Mouse (Mus musculus): Measurements from ENCODE around the gene Bcl11b. TPM values are rescaled to one million over a fixed set of nuclear protein-coding genes. Genes with fewer than 3 reads are reported as not detected.
A peak's percentile ranks its signal among the peaks of the same experiment; 100 is the strongest.

Gene Bcl11b
- polyA plus RNA-seq, 1 experiment from 2014 or later: 28.8 TPM

DNA sequence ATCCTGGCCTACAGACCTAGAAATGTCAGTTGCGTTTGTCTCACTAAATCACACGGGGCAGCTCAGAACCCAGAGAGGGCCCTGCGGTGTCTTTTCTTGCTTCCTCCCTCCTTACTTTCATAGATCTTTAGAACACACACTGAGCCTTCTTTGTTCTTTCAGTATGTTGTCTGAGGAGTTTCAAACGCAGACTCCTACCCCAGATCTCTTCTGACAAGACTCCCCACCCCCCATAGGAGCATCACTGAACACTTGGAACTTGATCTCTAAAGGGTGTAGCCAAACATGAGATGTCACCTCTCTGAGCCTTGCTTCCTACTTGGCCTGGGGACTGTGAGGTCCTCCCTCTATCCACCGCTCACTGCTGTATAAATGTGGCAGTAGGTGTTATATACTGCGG is 82.2 kb downstream of the Bcl11b start:
- Histone ChIP-seq H3K9me3 (replicated peaks) (0 out of 2 replicates have a peak, but pooled peaks cover 8% of the 10 kb centered on the region), H3K4me2 (replicated peaks) (no peak overlapping the region), H3K27me3 (no peaks in the 10 kb centered on the region), H3K36me3 (peaks cover 15% of the 10 kb centered on the region), H3K27ac (replicated peaks) (peak overlapping the region; percentile 63; the same call in 1 of the 2 replicates), H3K4me3 (replicated peaks) (no peak overlapping the region), H3K4me1 (peaks cover 62% of the 10 kb centered on the region), H3K9ac (no peak overlapping the region)
- no peak for ATAC-seq (ENCODE audit: insufficient number of reproducible peaks, low FRiP score, low TSS enrichment, low read depth)
- WGBS: 61% methylated on average over 6 of the region's 6 CpGs

DNA sequence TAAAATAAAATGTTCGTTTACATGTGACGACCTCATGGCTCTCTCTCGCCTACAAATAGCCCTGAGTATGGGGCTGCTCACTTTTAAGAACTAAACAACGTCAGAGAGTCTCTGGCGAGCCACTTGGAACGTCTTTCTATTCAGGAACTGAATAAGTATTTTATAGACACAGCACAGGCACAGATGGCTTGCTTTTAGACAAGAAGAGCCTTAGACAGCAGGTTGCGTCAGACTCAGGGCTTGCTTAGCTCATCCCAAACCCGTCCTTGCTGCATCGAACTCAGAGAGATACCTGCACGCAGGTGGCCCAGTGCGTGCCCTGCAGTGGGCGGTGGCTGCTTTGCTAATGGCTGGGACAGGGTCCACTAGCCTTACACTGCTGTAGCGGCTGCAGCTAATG is 82.7 kb downstream of the Bcl11b start:
- WGBS: 59% methylated on average over 13 of the region's 13 CpGs
- peaks cover 20% of the 10 kb centered on the region for H3K36me3 ChIP-seq
- H3K9me3 ChIP-seq (replicated peaks): 0 out of 2 replicates have a peak, but pooled peaks cover 12% of the 10 kb centered on the region
- no peak overlapping the region for H3K9ac ChIP-seq
- H3K4me2 ChIP-seq (replicated peaks): no peak overlapping the region
- H3K4me3 ChIP-seq (replicated peaks): no peak overlapping the region
- peaks cover 62% of the 10 kb centered on the region for H3K4me1 ChIP-seq
- peak overlapping the region; percentile 63; the same call in 1 of the 2 replicates for H3K27ac ChIP-seq (replicated peaks)
- no peak for ATAC-seq (ENCODE audit: insufficient number of reproducible peaks, low FRiP score, low TSS enrichment, low read depth)
- H3K27me3 ChIP-seq: no peaks in the 10 kb centered on the region

DNA sequence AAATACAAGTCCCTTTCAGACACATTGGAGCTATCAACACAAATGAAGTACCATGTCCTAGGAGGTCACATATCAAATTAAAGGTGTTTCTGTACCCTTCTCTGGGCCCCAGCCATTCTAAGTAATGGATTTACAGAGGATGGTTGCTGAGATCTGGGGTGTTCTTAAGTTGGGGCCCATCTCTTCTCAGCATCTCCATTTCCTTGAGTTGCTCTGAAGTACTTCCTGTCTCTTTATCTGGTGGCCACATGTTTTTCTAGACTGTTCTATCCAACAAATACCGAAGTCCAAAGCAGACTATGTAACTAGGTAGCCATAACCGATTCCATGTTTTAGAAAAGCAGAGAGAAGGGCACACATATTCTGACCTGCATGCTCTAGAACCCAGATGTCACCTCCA is 83.3 kb downstream of the Bcl11b start:
- H3K4me1 ChIP-seq: peaks cover 56% of the 10 kb centered on the region
- WGBS: 78% methylated on average over 2 of the region's 2 CpGs
- no peak overlapping the region for H3K9ac ChIP-seq
- H3K4me2 ChIP-seq (replicated peaks): no peak overlapping the region
- H3K4me3 ChIP-seq (replicated peaks): no peak overlapping the region
- no peaks in the 10 kb centered on the region for H3K27me3 ChIP-seq
- peak overlapping the region; percentile 63; the same call in 1 of the 2 replicates for H3K27ac ChIP-seq (replicated peaks)
- 0 out of 2 replicates have a peak, but pooled peaks cover 13% of the 10 kb centered on the region for H3K9me3 ChIP-seq (replicated peaks)
- no peak for ATAC-seq (ENCODE audit: insufficient number of reproducible peaks, low FRiP score, low TSS enrichment, low read depth)
- H3K36me3 ChIP-seq: peaks cover 26% of the 10 kb centered on the region

DNA sequence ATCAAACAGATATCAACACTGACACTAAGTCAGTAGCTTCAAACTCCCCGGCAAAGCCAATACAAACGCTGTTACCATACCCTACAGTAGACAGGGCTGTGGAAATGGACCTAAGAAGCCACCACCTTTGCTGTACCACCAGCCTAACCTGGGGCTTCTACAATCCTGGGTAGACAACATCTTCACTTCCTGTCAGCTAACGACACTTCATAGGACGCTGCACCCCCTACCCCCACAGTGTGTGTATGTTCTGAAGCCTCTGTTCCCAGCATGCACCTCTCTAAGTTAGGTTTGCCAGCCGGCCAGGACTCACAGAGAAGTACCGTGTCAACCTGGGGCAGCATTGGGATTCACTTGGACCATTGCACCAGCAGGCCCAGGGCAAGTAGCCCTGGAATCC is 84.6 kb downstream of the Bcl11b start:
- Histone ChIP-seq H3K9me3 (replicated peaks) (0 out of 2 replicates have a peak, but pooled peaks cover 13% of the 10 kb centered on the region), H3K4me2 (replicated peaks) (no peak overlapping the region), H3K4me3 (replicated peaks) (no peak overlapping the region), H3K27ac (replicated peaks) (no peak overlapping the region), H3K27me3 (no peaks in the 10 kb centered on the region), H3K9ac (no peak overlapping the region), H3K4me1 (peaks cover 50% of the 10 kb centered on the region), H3K36me3 (peaks cover 31% of the 10 kb centered on the region)
- WGBS: 89% methylated on average over 6 of the region's 6 CpGs
- no peak for ATAC-seq (ENCODE audit: insufficient number of reproducible peaks, low FRiP score, low TSS enrichment, low read depth)

DNA sequence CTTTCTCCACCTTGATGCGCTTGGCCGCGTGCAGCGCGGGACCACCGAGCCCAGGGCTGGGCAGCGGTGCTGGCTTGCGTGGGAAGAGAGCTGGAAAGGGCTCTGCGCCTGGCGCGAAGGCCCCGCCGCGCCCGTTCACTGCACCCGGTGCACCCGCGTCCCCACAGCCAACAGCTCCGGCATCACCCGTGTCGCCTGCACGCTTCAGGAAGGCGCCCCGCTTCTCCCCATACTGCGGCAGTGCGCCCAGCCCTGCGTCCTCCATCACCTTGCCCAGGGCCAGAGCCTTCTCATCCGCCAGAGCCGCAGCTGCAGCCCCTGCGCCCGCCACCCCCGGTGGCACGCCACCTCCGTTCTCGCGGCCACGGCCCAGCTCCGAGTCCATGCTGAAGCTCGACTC is 87.4 kb downstream of the Bcl11b start:
- H3K27me3 ChIP-seq: no peaks in the 10 kb centered on the region
- no peak overlapping the region for H3K27ac ChIP-seq (replicated peaks)
- H3K36me3 ChIP-seq: peaks cover 31% of the 10 kb centered on the region
- ATAC-seq (ENCODE audit: insufficient number of reproducible peaks, low FRiP score, low TSS enrichment, low read depth): no peak
- H3K9ac ChIP-seq: no peak overlapping the region
- no peak overlapping the region for H3K4me3 ChIP-seq (replicated peaks)
- WGBS: 98% methylated on average over 39 of the region's 39 CpGs
- H3K4me2 ChIP-seq (replicated peaks): no peak overlapping the region
- H3K4me1 ChIP-seq: peaks cover 36% of the 10 kb centered on the region
- H3K9me3 ChIP-seq (replicated peaks): 0 out of 2 replicates have a peak, but pooled peaks cover 13% of the 10 kb centered on the region

DNA sequence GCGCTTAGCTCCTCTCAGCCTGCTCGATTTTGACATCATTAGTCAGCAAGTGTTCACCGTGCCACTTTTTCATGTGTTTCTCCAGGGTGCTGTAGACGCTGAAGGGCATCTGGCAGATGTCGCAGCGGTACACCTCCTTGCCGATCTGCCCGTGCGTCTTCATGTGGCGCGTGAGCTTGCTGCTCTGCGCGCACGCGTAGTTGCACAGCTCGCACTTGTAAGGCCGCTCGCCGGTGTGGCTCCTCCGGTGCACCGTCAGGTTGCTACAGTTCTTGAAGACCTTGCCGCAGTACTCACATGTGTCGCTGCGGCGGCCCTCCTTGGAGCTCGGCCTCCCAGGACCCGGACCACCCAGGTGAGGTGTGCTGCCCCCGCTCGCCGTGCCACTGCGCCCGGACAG is 88.0 kb downstream of the Bcl11b start:
- H3K36me3 ChIP-seq: peaks cover 31% of the 10 kb centered on the region
- no peak overlapping the region for H3K27ac ChIP-seq (replicated peaks)
- no peak overlapping the region for H3K4me2 ChIP-seq (replicated peaks)
- no peak overlapping the region for H3K4me3 ChIP-seq (replicated peaks)
- no peaks in the 10 kb centered on the region for H3K27me3 ChIP-seq
- peaks cover 30% of the 10 kb centered on the region for H3K4me1 ChIP-seq
- 0 out of 2 replicates have a peak, but pooled peaks have one; percentile 27 for ATAC-seq (ENCODE audit: insufficient number of reproducible peaks, low FRiP score, low TSS enrichment, low read depth)
- WGBS: 97% methylated on average over 32 of the region's 32 CpGs
- no peak overlapping the region for H3K9ac ChIP-seq
- H3K9me3 ChIP-seq (replicated peaks): 0 out of 2 replicates have a peak, but pooled peaks cover 13% of the 10 kb centered on the region

DNA sequence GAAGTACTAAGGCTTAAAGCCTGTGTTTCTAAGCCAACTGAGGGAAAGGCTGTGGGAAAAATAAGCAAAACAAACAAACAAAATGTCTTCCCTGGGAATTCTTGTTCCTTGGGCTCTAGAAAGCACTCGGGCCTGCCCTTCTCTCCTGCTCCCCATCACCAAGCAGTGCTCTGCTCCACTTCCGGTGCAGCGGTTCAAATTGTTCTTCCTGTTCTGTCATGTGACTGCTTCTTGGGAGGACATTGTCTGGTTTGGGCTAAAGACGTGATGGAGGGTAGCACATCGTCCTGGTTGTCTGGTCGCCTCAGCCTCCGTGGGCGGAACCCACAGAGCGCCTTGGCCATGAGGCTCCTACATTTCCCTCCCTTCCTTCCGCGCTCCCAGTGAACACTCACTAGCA is 94.6 kb downstream of the Bcl11b start:
- Histone ChIP-seq H3K9ac (no peak overlapping the region), H3K4me3 (replicated peaks) (no peak overlapping the region), H3K4me2 (replicated peaks) (no peak overlapping the region), H3K27me3 (no peaks in the 10 kb centered on the region), H3K4me1 (0 out of 2 replicates have a peak, but pooled peaks cover 10% of the 10 kb centered on the region), H3K9me3 (replicated peaks) (no peaks in the 10 kb centered on the region; the same call in 1 of the 2 replicates), H3K36me3 (no peaks in the 10 kb centered on the region), H3K27ac (replicated peaks) (no peak overlapping the region)
- WGBS: 85% methylated on average over 11 of the region's 11 CpGs
- no peak for ATAC-seq (ENCODE audit: insufficient number of reproducible peaks, low FRiP score, low TSS enrichment, low read depth)

DNA sequence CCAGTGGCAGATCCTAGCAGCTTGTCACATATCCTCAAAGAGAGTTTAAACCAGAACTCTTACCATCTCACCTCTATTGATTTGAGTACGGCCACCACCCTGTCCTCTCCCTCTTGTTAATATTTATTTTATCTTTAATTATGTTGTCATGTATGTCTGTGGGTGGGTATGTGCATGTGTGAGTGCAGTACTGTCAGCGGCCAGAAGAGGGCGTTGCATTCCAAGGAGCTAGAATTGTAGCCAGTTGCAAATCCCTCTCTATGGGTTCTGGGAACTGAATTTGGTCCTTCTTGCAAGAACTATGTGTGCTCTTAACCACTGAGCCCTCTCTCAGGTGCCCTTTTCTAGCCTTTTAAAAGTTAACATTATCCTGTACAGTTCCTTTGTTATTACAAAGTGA is 98.1 kb downstream of the Bcl11b start:
- Histone ChIP-seq H3K9ac (no peak overlapping the region), H3K4me3 (replicated peaks) (no peak overlapping the region), H3K4me2 (replicated peaks) (no peak overlapping the region), H3K36me3 (no peaks in the 10 kb centered on the region), H3K27me3 (no peaks in the 10 kb centered on the region; the same call in 1 of the 2 replicates), H3K4me1 (0 out of 2 replicates have a peak, but pooled peaks cover 6% of the 10 kb centered on the region), H3K27ac (replicated peaks) (no peak overlapping the region), H3K9me3 (replicated peaks) (no peaks in the 10 kb centered on the region; the same call in 1 of the 2 replicates)
- WGBS: 96% methylated on average over 3 of the region's 3 CpGs
- ATAC-seq (ENCODE audit: insufficient number of reproducible peaks, low FRiP score, low TSS enrichment, low read depth): no peak

DNA sequence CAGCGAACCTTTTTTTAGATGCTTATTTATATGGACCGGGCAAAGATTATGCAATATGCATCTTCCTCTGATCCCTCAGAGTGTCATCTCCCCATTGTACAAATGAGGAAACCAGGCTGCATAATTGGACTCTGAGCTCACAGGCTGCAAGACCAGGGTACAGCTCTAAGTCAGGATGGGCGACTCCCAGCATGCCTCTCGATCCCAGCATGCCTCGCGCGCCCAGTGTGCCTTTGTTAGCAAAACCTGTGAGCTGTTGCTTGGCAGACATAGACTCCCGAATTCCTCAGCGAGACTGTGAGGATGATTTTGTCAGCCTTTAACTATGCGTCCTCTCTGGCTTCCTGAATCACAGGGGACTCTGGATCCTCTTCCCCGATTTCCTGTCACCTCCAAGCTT is 98.9 kb downstream of the Bcl11b start:
- Histone ChIP-seq H3K9me3 (replicated peaks) (no peaks in the 10 kb centered on the region; the same call in 1 of the 2 replicates), H3K4me3 (replicated peaks) (no peak overlapping the region), H3K9ac (no peak overlapping the region), H3K4me2 (replicated peaks) (no peak overlapping the region), H3K4me1 (0 out of 2 replicates have a peak, but pooled peaks cover 6% of the 10 kb centered on the region), H3K36me3 (no peaks in the 10 kb centered on the region), H3K27me3 (no peaks in the 10 kb centered on the region; the same call in 1 of the 2 replicates), H3K27ac (replicated peaks) (no peak overlapping the region)
- WGBS: 78% methylated on average over 11 of the region's 11 CpGs
- no peak for ATAC-seq (ENCODE audit: insufficient number of reproducible peaks, low FRiP score, low TSS enrichment, low read depth)

DNA sequence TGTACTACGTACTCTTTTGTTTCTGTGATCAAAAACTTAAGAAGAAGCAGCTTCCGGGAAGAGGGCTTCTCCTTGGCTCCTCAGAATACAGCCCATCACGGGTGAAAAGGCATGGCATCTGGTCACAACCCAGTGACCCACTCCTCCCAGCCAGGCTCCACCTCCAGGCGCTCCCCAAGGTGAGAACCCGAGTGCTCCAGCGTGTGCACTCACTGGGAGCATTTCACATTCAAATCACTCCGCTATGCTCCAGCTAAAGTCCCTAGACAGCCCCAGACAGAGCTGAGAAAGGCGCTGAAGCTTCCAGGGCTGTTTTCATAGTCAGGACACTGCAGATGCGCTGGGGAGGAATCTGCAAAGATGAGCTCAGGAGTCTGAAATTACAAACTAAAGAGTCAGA is 99.5 kb downstream of the Bcl11b start:
- Histone ChIP-seq H3K27ac (replicated peaks) (no peak overlapping the region), H3K4me1 (0 out of 2 replicates have a peak, but pooled peaks cover 6% of the 10 kb centered on the region), H3K9ac (no peak overlapping the region), H3K27me3 (no peaks in the 10 kb centered on the region; the same call in 1 of the 2 replicates), H3K36me3 (no peaks in the 10 kb centered on the region), H3K4me2 (replicated peaks) (no peak overlapping the region), H3K4me3 (replicated peaks) (no peak overlapping the region), H3K9me3 (replicated peaks) (no peaks in the 10 kb centered on the region; the same call in 1 of the 2 replicates)
- no peak for ATAC-seq (ENCODE audit: insufficient number of reproducible peaks, low FRiP score, low TSS enrichment, low read depth)
- 38% methylated on average over 9 of the region's 9 CpGs for WGBS

DNA sequence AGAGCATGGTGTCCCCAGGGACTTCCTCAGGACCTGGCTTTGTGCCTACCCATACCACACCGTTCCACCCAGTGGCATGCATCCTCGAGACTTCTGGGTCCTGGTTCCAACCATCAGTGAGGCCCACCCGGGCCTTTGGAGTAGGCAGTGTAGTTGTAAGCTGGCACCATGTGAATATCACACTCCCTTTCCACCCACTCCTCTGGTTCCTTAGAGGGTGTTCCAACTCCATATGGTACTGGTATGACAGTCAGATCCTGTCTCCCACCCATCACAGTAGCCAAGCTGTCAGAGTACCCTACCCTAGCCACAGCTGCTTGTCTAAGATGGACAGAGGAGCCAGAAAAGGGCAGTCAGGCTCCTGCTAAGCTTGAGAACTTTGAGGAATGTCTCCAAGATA is 112.0 kb downstream of the Bcl11b start:
- H3K9ac ChIP-seq: no peak overlapping the region
- ATAC-seq (ENCODE audit: insufficient number of reproducible peaks, low FRiP score, low TSS enrichment, low read depth): no peak
- no peaks in the 10 kb centered on the region for H3K36me3 ChIP-seq
- H3K27ac ChIP-seq (replicated peaks): no peak overlapping the region
- H3K27me3 ChIP-seq: no peaks in the 10 kb centered on the region
- H3K4me3 ChIP-seq (replicated peaks): no peak overlapping the region
- 83% methylated on average over 3 of the region's 3 CpGs for WGBS
- peaks cover 34% of the 10 kb centered on the region for H3K4me1 ChIP-seq
- no peak overlapping the region for H3K4me2 ChIP-seq (replicated peaks)
- H3K9me3 ChIP-seq (replicated peaks): no peaks in the 10 kb centered on the region

DNA sequence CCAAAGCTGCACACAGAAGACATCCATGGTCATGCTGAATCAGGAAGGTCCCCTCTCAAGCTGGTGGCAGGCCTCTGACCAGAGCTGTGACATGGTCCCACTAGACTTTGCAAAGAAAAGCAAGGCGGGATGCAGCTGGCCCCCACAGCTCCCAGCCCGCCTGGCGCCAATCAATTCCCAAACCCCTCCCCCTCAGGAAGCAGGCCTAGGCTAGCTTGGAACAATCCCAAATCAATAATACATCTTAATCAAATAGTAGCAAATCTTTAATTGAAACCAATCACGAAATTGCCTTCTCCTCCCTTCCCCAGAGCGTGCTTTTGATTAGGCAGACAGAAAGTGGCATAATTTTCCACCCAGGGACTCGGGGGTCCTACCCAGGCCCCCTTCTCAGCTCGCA is 113.1 kb downstream of the Bcl11b start:
- H3K36me3 ChIP-seq: no peaks in the 10 kb centered on the region
- no peaks in the 10 kb centered on the region for H3K27me3 ChIP-seq
- H3K27ac ChIP-seq (replicated peaks): no peak overlapping the region
- H3K4me1 ChIP-seq: peaks cover 34% of the 10 kb centered on the region
- 42% methylated on average over 7 of the region's 7 CpGs for WGBS
- no peak for ATAC-seq (ENCODE audit: insufficient number of reproducible peaks, low FRiP score, low TSS enrichment, low read depth)
- no peak overlapping the region for H3K9ac ChIP-seq
- no peak overlapping the region for H3K4me2 ChIP-seq (replicated peaks)
- H3K9me3 ChIP-seq (replicated peaks): no peaks in the 10 kb centered on the region
- no peak overlapping the region for H3K4me3 ChIP-seq (replicated peaks)
